In the genomic region with DNA sequence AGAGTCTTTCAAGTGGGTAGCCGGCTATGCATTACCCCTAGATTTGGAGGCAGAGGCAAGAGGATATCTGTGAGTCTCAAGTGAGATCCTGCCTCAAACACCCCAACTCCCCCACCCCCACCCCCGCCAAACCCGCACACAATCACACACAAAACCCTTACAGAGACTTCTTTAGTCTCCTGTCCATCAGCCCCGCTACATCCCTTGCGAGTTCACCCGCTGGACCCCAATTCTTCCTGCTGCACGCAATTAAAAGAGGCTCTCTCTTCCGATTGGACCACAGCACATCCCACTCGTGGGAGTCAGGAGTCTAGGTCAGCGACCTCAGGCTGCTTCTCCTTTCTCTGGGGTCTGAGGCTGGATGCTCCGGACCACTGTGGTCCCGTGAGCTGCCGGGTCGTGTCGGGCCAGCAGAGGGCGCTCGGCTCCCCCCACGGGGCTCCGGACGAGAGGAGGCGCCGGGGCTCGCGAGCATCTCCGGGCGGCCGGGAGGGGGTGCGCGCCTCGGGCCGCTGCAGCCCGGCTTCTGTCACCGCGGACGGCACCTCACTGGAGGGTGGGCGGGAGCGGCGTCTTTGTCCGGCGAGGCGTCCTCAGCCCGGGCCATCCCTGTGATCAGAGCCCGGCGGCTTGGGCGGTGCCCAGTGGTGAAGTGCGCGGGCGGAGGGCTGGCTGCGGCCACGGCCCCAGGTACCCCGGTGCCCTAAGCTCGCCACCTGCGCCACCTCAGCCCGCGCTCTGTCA, we compare ENCODE assay signal across 8 mouse cellular contexts. TPM values are rescaled to one million over a fixed set of nuclear protein-coding genes. Genes with fewer than 3 reads are reported as not detected.
A peak's percentile ranks its signal among the peaks of the same experiment; 100 is the strongest.
DNase-seq lines count a peak whose midpoint lies in the region; ATAC-seq and TF ChIP-seq lines count a peak whose summit lies in the region.

Gene Mtus2 (plus strand): TSS at position 500 of the 744 bp plus-strand sequence.

- DNase-seq in CD4-positive, CD25-positive, alpha-beta regulatory T cell, adult 2 months (ENCODE audit: low read depth, low spot score), result peak; percentile 54
- DNase-seq in limb, embryonic 14.5 days (ENCODE audit: low spot score), result peak; percentile 42
- peak; percentile 60 to 81 for DNase-seq in spleen, postnatal 10 days (ENCODE audit: low spot score in 2 of 2)

- ATAC-seq in CD4-positive, CD25-positive, alpha-beta regulatory T cell, adult 4 months, result no peak
- ATAC-seq in erythroid progenitor cell, adult 5-6 weeks (replicated peaks; ENCODE audit: low FRiP score, poor library complexity, severe bottlenecking), result 0 out of 2 replicates have a peak, but pooled peaks have one; percentile 34
- peak; percentile 61 for ATAC-seq in heart, embryonic 11.5 days (replicated peaks; ENCODE audit: insufficient number of reproducible peaks, low FRiP score, low TSS enrichment)
- ATAC-seq in kidney, embryonic 15.5 days (replicated peaks; ENCODE audit: low FRiP score), result peak; percentile 87
- peak; percentile 85; the same call in 1 of the 2 replicates for ATAC-seq in limb, embryonic 14.5 days (ENCODE audit: low FRiP score, low read depth)
- ATAC-seq in midbrain, embryonic 15.5 days (replicated peaks), result peak; percentile 95

- under 1% methylated on average over 54 of the region's 55 CpGs for WGBS in heart, embryonic 11.5 days (ENCODE audit: insufficient replicate concordance)
- under 1% methylated on average over 55 of the region's 55 CpGs for WGBS in kidney, embryonic 15.5 days
- WGBS in limb, embryonic 14.5 days, result under 1% methylated on average over 24 of the region's 55 CpGs
- 1% methylated on average over 55 of the region's 55 CpGs for WGBS in midbrain, embryonic 15.5 days

- no peak for TF ChIP-seq POLR2A in limb, embryonic 14.5 days (IDR thresholded peaks at IDR 0.05; ENCODE audit: borderline replicate concordance, extremely low read depth, insufficient read depth, insufficient read length)

- H3K36me3 ChIP-seq in heart, embryonic 11.5 days (ENCODE audit: control insufficient read depth, insufficient read depth, low read length), result no peaks in the 10 kb centered on the region
- H3K36me3 ChIP-seq in kidney, embryonic 15.5 days, result no peaks in the 10 kb centered on the region
- no peaks in the 10 kb centered on the region for H3K36me3 ChIP-seq in limb, embryonic 14.5 days (ENCODE audit: control insufficient read depth, insufficient read depth, low read length)
- H3K36me3 ChIP-seq in midbrain, embryonic 15.5 days (replicated peaks), result no peaks in the 10 kb centered on the region

- no peaks in the 10 kb centered on the region for H3K9me3 ChIP-seq in heart, embryonic 11.5 days (replicated peaks; ENCODE audit: control insufficient read depth, low read length)
- no peaks in the 10 kb centered on the region for H3K9me3 ChIP-seq in kidney, embryonic 15.5 days (replicated peaks)
- H3K9me3 ChIP-seq in limb, embryonic 14.5 days (ENCODE audit: control insufficient read depth, low read length), result no peaks in the 10 kb centered on the region
- no peaks in the 10 kb centered on the region for H3K9me3 ChIP-seq in midbrain, embryonic 15.5 days

- H3K4me1 ChIP-seq in heart, embryonic 11.5 days (ENCODE audit: control insufficient read depth, insufficient read depth, low read length), result peaks cover 14% of the 10 kb centered on the region; the same call in 1 of the 2 replicates
- peaks cover 19% of the 10 kb centered on the region for H3K4me1 ChIP-seq in kidney, embryonic 15.5 days
- H3K4me1 ChIP-seq in limb, embryonic 14.5 days (ENCODE audit: control insufficient read depth, insufficient read depth, low read length), result peaks cover 10% of the 10 kb centered on the region; the same call in 1 of the 2 replicates
- peaks cover 25% of the 10 kb centered on the region for H3K4me1 ChIP-seq in midbrain, embryonic 15.5 days

- H3K27me3 ChIP-seq in heart, embryonic 11.5 days (ENCODE audit: control insufficient read depth, insufficient read depth, low read length), result peaks cover 31% of the 10 kb centered on the region
- peaks cover 52% of the 10 kb centered on the region for H3K27me3 ChIP-seq in kidney, embryonic 15.5 days
- peaks cover 38% of the 10 kb centered on the region for H3K27me3 ChIP-seq in limb, embryonic 14.5 days (ENCODE audit: control insufficient read depth, insufficient read depth, low read length)
- peaks cover 11% of the 10 kb centered on the region; the same call in 1 of the 2 replicates for H3K27me3 ChIP-seq in midbrain, embryonic 15.5 days (replicated peaks)

- peak within 1 kb of the TSS; percentile 62 for H3K4me3 ChIP-seq in heart, embryonic 11.5 days (ENCODE audit: low read depth, low read length)
- peak within 1 kb of the TSS; percentile 56 for H3K4me3 ChIP-seq in kidney, embryonic 15.5 days (replicated peaks)
- H3K4me3 ChIP-seq in limb, embryonic 14.5 days (replicated peaks; ENCODE audit: low read length), result peak within 1 kb of the TSS; percentile 52
- peak within 1 kb of the TSS; percentile 63 for H3K4me3 ChIP-seq in midbrain, embryonic 15.5 days

- peak within 1 kb of the TSS; percentile 98 for H3K4me2 ChIP-seq in heart, embryonic 11.5 days
- peak within 1 kb of the TSS; percentile 98 for H3K4me2 ChIP-seq in kidney, embryonic 15.5 days
- H3K4me2 ChIP-seq in limb, embryonic 14.5 days (replicated peaks; ENCODE audit: low read depth, low read length, severe bottlenecking), result peak within 1 kb of the TSS; percentile 93
- peak within 1 kb of the TSS; percentile 72 for H3K4me2 ChIP-seq in midbrain, embryonic 15.5 days

- peak within 1 kb of the TSS; percentile 65 for H3K9ac ChIP-seq in heart, embryonic 11.5 days (ENCODE audit: low read depth, low read length)
- 0 out of 2 replicates have a peak within 1 kb of the TSS, but pooled peaks have one; percentile 31 for H3K9ac ChIP-seq in kidney, embryonic 15.5 days
- peak within 1 kb of the TSS; percentile 44 for H3K9ac ChIP-seq in limb, embryonic 14.5 days (ENCODE audit: low read depth, low read length, severe bottlenecking)
- H3K9ac ChIP-seq in midbrain, embryonic 15.5 days, result peak within 1 kb of the TSS; percentile 67

- no peak within 1 kb of the TSS for H3K27ac ChIP-seq in heart, embryonic 11.5 days (ENCODE audit: low read depth, low read length)
- H3K27ac ChIP-seq in kidney, embryonic 15.5 days, result no peak within 1 kb of the TSS
- no peak within 1 kb of the TSS for H3K27ac ChIP-seq in limb, embryonic 14.5 days (replicated peaks; ENCODE audit: low read depth, low read length)
- H3K27ac ChIP-seq in midbrain, embryonic 15.5 days, result peak within 1 kb of the TSS; percentile 79

RNA-seq across cellular contexts. Expression of gene Mtus2, which starts in this region (rescaled TPM):
- polyA plus RNA-seq in CD4-positive, CD25-positive, alpha-beta regulatory T cell, adult 4 months (2017; shearing (Covaris generic)), result 1 to 10 TPM; 5.2 TPM
- total RNA-seq in erythroid progenitor cell, adult 5-6 weeks (2015; ENCODE audit: low replicate concordance), result not detected in 2 replicates
- 0.30 TPM in 1 of 2 replicates, not detected in the other for total RNA-seq in erythroid progenitor cell, adult 5-6 weeks (2017; ENCODE audit: low replicate concordance)
- polyA plus RNA-seq in heart, embryonic 11.5 days (2014; fragmentation: Nextera tagmentation; extraction: Ambion mirVana), result 84.3 and 93.6 TPM in 2 replicates
- 3.6 and 3.9 TPM in 2 replicates for polyA plus RNA-seq in kidney, embryonic 15.5 days (2015; fragmentation: Nextera tagmentation; extraction: Ambion mirVana)
- polyA plus RNA-seq in limb, embryonic 14.5 days (2012; rRNA removed), result 3.0 and 3.2 TPM in 2 replicates
- 5.5 and 6.8 TPM in 2 replicates for polyA plus RNA-seq in limb, embryonic 14.5 days (2014; fragmentation: Nextera tagmentation; extraction: Ambion mirVana)
- 45.6 and 46.4 TPM in 2 replicates for polyA plus RNA-seq in midbrain, embryonic 15.5 days (2015; fragmentation: Nextera tagmentation; extraction: Ambion mirVana)

Comparison
In these comparisons a context has a peak if more than half of its experiments do, and no peak if none do; other contexts are left out.
1. Peak in ATAC-seq in erythroid progenitor cell, adult 5-6 weeks; RNA of the gene not detected or under 1 TPM.